ENCODE assay signal across 7 mouse cellular contexts in the genomic region with DNA sequence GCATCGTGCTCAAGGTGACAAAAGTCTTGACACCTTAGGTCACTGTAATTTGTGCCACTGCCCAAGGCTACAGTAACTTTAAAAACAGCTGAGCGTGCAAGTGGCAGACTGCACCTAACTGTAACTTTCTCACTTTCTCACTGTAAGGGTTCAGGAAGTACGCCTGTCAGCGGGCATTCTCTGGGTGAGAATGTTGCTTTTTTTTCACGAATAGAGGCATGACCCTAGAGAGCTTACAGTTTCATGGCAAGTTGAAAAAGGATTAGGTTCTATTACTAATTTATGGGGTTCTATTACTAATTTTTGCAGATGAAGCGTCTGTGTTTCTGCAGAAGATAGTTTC. TPM values are rescaled to one million over a fixed set of nuclear protein-coding genes. Genes with fewer than 3 reads are reported as not detected.
DNase-seq lines count a peak whose midpoint lies in the region; ATAC-seq and TF ChIP-seq lines count a peak whose summit lies in the region.

No protein-coding gene starts in this region.

- no peaks in the 10 kb centered on the region for H3K9me3 ChIP-seq in neural tube, embryonic 11.5 days (ENCODE audit: control insufficient read depth, low read length)
- no peaks in the 10 kb centered on the region for H3K9me3 ChIP-seq in forebrain, embryonic 11.5 days (ENCODE audit: control insufficient read depth, low read length)
- no peaks in the 10 kb centered on the region for H3K9me3 ChIP-seq in liver, embryonic 12.5 days (replicated peaks)
- no peaks in the 10 kb centered on the region for H3K9me3 ChIP-seq in stomach, postnatal 0 days (ENCODE audit: control insufficient read depth, low read length)

- peak overlapping the region; percentile 60 for H3K4me2 ChIP-seq in neural tube, embryonic 11.5 days (ENCODE audit: low read depth)
- H3K4me2 ChIP-seq in forebrain, embryonic 11.5 days (ENCODE audit: low read depth, low read length, severe bottlenecking) = peak overlapping the region; percentile 75
- H3K4me2 ChIP-seq in liver, embryonic 12.5 days = peak overlapping the region; percentile 77
- H3K4me2 ChIP-seq in stomach, postnatal 0 days (replicated peaks; ENCODE audit: low read depth) = peak overlapping the region; percentile 61

- 7% methylated on average over 6 of the region's 6 CpGs for WGBS in neural tube, embryonic 11.5 days
- 10% methylated on average over 6 of the region's 6 CpGs for WGBS in forebrain, embryonic 11.5 days
- WGBS in liver, embryonic 12.5 days (ENCODE audit: insufficient replicate concordance) = under 1% methylated on average over 6 of the region's 6 CpGs
- 2% methylated on average over 6 of the region's 6 CpGs for WGBS in stomach, postnatal 0 days

- H3K27ac ChIP-seq in neural tube, embryonic 11.5 days (ENCODE audit: low read depth, low read length) = no peak overlapping the region
- no peak overlapping the region; the same call in 1 of the 2 replicates for H3K27ac ChIP-seq in forebrain, embryonic 11.5 days (ENCODE audit: low read depth, low read length)
- H3K27ac ChIP-seq in liver, embryonic 12.5 days = peak overlapping the region; percentile 92
- peak overlapping the region; percentile 98 for H3K27ac ChIP-seq in stomach, postnatal 0 days (replicated peaks)

- TF ChIP-seq EP300 in stomach, postnatal 0 days (optimal IDR thresholded peaks at IDR 0.05) = no peak

- H3K36me3 ChIP-seq in neural tube, embryonic 11.5 days (ENCODE audit: control insufficient read depth, insufficient read depth, low read length) = no peaks in the 10 kb centered on the region
- H3K36me3 ChIP-seq in forebrain, embryonic 11.5 days (ENCODE audit: control insufficient read depth, insufficient read depth, low read length) = no peaks in the 10 kb centered on the region
- peaks cover 20% of the 10 kb centered on the region for H3K36me3 ChIP-seq in liver, embryonic 12.5 days
- H3K36me3 ChIP-seq in stomach, postnatal 0 days (ENCODE audit: control insufficient read depth, insufficient read depth, low read length) = no peaks in the 10 kb centered on the region

- DNase-seq in neural tube, embryonic 11.5 days (ENCODE audit: low spot score) = no peak
- no peak for DNase-seq in neural tube, embryonic 10.5 days (ENCODE audit: extremely low spot score, low spot score)
- no peak for DNase-seq in forebrain, embryonic 11.5 days (ENCODE audit: low spot score)
- no peak for DNase-seq in stomach, postnatal 0 days (ENCODE audit: low spot score)
- no peak for DNase-seq in embryo, embryonic 11 days
- no peak for DNase-seq in right cerebral cortex, postnatal 25 days

- H3K4me3 ChIP-seq in neural tube, embryonic 11.5 days (ENCODE audit: low read depth, low read length) = peak overlapping the region; percentile 84
- peak overlapping the region; percentile 80 for H3K4me3 ChIP-seq in forebrain, embryonic 11.5 days (ENCODE audit: low read depth, low read length)
- H3K4me3 ChIP-seq in liver, embryonic 12.5 days = peak overlapping the region; percentile 84
- peak overlapping the region; percentile 88 for H3K4me3 ChIP-seq in stomach, postnatal 0 days (ENCODE audit: low read depth, low read length)

- H3K9ac ChIP-seq in neural tube, embryonic 11.5 days (ENCODE audit: low read length) = peak overlapping the region; percentile 89
- peak overlapping the region; percentile 82 for H3K9ac ChIP-seq in forebrain, embryonic 11.5 days (ENCODE audit: low read length)
- peak overlapping the region; percentile 89 for H3K9ac ChIP-seq in liver, embryonic 12.5 days
- peak overlapping the region; percentile 77 for H3K9ac ChIP-seq in stomach, postnatal 0 days (ENCODE audit: low read length)

- H3K4me1 ChIP-seq in neural tube, embryonic 11.5 days (ENCODE audit: control insufficient read depth, insufficient read depth, low read length) = no peaks in the 10 kb centered on the region
- no peaks in the 10 kb centered on the region for H3K4me1 ChIP-seq in forebrain, embryonic 11.5 days (replicated peaks; ENCODE audit: control insufficient read depth, insufficient read depth, low read length)
- H3K4me1 ChIP-seq in liver, embryonic 12.5 days = peaks cover 45% of the 10 kb centered on the region
- 0 out of 2 replicates have a peak, but pooled peaks cover 3% of the 10 kb centered on the region for H3K4me1 ChIP-seq in stomach, postnatal 0 days (replicated peaks; ENCODE audit: control insufficient read depth, insufficient read depth)

- H3K27me3 ChIP-seq in neural tube, embryonic 11.5 days (ENCODE audit: control insufficient read depth, insufficient read depth, low read length) = no peaks in the 10 kb centered on the region
- H3K27me3 ChIP-seq in forebrain, embryonic 11.5 days (ENCODE audit: control insufficient read depth, insufficient read depth, low read length) = no peaks in the 10 kb centered on the region
- H3K27me3 ChIP-seq in liver, embryonic 12.5 days (replicated peaks) = peaks cover 8% of the 10 kb centered on the region; the same call in 1 of the 2 replicates
- no peaks in the 10 kb centered on the region for H3K27me3 ChIP-seq in stomach, postnatal 0 days (ENCODE audit: control insufficient read depth, insufficient read depth, low read length)

- 0 out of 2 replicates have a peak, but pooled peaks have one; percentile 11 for ATAC-seq in neural tube, embryonic 11.5 days (ENCODE audit: insufficient read depth, low FRiP score, low TSS enrichment)
- ATAC-seq in forebrain, embryonic 11.5 days (replicated peaks; ENCODE audit: low FRiP score) = no peak; the same call in 1 of the 2 replicates
- ATAC-seq in liver, embryonic 12.5 days = no peak
- ATAC-seq in stomach, postnatal 0 days (ENCODE audit: low FRiP score, low TSS enrichment) = 0 out of 2 replicates have a peak, but pooled peaks have one; percentile 1

- TF ChIP-seq CTCF in stomach, postnatal 0 days (IDR thresholded peaks at IDR 0.05; ENCODE audit: low read depth) = no peak

RNA-seq across cellular contexts. Expression of a gene that starts 0.7 kb away (rescaled TPM):
- 22.9 and 24.0 TPM in 2 replicates for polyA plus RNA-seq in neural tube, embryonic 11.5 days (2014; fragmentation: Nextera tagmentation; extraction: Ambion mirVana)
- polyA plus RNA-seq in forebrain, embryonic 11.5 days (2014; fragmentation: Nextera tagmentation; extraction: Ambion mirVana) = 20.0 and 20.3 TPM in 2 replicates
- polyA plus RNA-seq in liver, embryonic 12.5 days (2016; fragmentation: Nextera tagmentation; extraction: Ambion mirVana) = 67.9 and 68.0 TPM in 2 replicates
- polyA plus RNA-seq in stomach, postnatal 0 days (2015; fragmentation: Nextera tagmentation; extraction: Ambion mirVana) = 24.8 and 28.1 TPM in 2 replicates

RNA-seq across cellular contexts. Expression of a gene that starts 10.8 kb away (rescaled TPM):
- 0.14 TPM in 1 of 2 replicates, not detected in the other for polyA plus RNA-seq in neural tube, embryonic 11.5 days (2014; fragmentation: Nextera tagmentation; extraction: Ambion mirVana)
- not detected in 2 replicates for polyA plus RNA-seq in forebrain, embryonic 11.5 days (2014; fragmentation: Nextera tagmentation; extraction: Ambion mirVana)
- not detected in 2 replicates for polyA plus RNA-seq in liver, embryonic 12.5 days (2016; fragmentation: Nextera tagmentation; extraction: Ambion mirVana)
- 14.9 and 15.6 TPM in 2 replicates for polyA plus RNA-seq in stomach, postnatal 0 days (2015; fragmentation: Nextera tagmentation; extraction: Ambion mirVana)

Comparison
In these comparisons a context has a peak if more than half of its experiments do, and no peak if none do; other contexts are left out.
1. ATAC-seq: peak in neural tube, embryonic 11.5 days (single experiment) and stomach, postnatal 0 days (single experiment); none in forebrain, embryonic 11.5 days (single experiment) and liver, embryonic 12.5 days (single experiment).
2. H3K27ac ChIP-seq: peak in liver, embryonic 12.5 days (single experiment) and stomach, postnatal 0 days (single experiment); none in neural tube, embryonic 11.5 days (single experiment) and forebrain, embryonic 11.5 days (single experiment).
3. RNA of a gene that starts 10.8 kb away (polyA plus RNA-seq): 14.9 to 15.6 TPM in stomach, postnatal 0 days; not detected in forebrain, embryonic 11.5 days, 0.14 TPM in neural tube, embryonic 11.5 days and not detected in liver, embryonic 12.5 days; every median in the first group is over 10 times any median in the second.
4. Peak in every context shown above with its lines, with median percentiles within 50 percentile points of each other: H3K4me2 ChIP-seq, H3K4me3 ChIP-seq and H3K9ac ChIP-seq.